Mouse (Mus musculus) hindbrain, embryonic 10.5 days (tissue): ENCODE data around the gene Tmem39b. TPM values are rescaled to one million over a fixed set of nuclear protein-coding genes. Genes with fewer than 3 reads are reported as not detected.
A peak's percentile ranks its signal among the peaks of the same experiment; 100 is the strongest.
"Not testable (repeated sequence)": the region's sequence is repeated elsewhere in the genome, so short reads cannot be mapped to it uniquely, and the experiment has no call there.

ENCODE experiments used
- DNase-seq: peaks from one replicate; pipeline ENCODE4 v3.0.0-alpha.2; 2017; ENCODE audit warnings: low spot score
- H3K27ac ChIP-seq: fragments of 300-500 bp; sonication (generic); 2 replicates; pipeline ENCODE4 v1.5.1; 2016; ENCODE audit warnings: mild to moderate bottlenecking, moderate library complexity
- H3K27me3 ChIP-seq: fragments of 300-500 bp; sonication (generic); 2 replicates; pipeline ENCODE4 v1.6.1; 2016; ENCODE audit warnings: mild to moderate bottlenecking; ENCODE audit not compliant: poor library complexity, insufficient read depth, severe bottlenecking
- H3K36me3 ChIP-seq: fragments of 300-500 bp; sonication (generic); 2 replicates; pipeline ENCODE4 v1.6.1; 2016; ENCODE audit warnings: mild to moderate bottlenecking, moderate library complexity
- H3K4me1 ChIP-seq: fragments of 300-500 bp; sonication (generic); replicated peaks from 2 replicates; pipeline ENCODE4 v1.6.1; 2016; ENCODE audit warnings: mild to moderate bottlenecking
- H3K4me3 ChIP-seq: fragments of 300-500 bp; sonication (generic); 2 replicates; pipeline ENCODE4 v1.5.1; 2016; ENCODE audit warnings: mild to moderate bottlenecking, moderate library complexity
- H3K9me3 ChIP-seq: fragments of 300-500 bp; sonication (generic); 2 replicates; pipeline ENCODE4 v1.6.1; 2016; ENCODE audit warnings: mild to moderate bottlenecking, moderate library complexity
- WGBS: fragments of 180-500 bp; shearing (Covaris S2); methylation state at CpG from one replicate; pipeline ENCODE4 v1.1.7; 2016; 5-methylcytosine and 5-hydroxymethylcytosine counted together
- polyA plus RNA-seq: library from polyadenylated mRNA; unstranded; fragments of >200 nt; fragmentation: Nextera tagmentation; extraction: Ambion mirVana; gene quantifications from 2 replicates; pipeline ENCODE4 v1.2.1, GENCODE M21; 2016

Gene Tmem39b
- polyA plus RNA-seq: 15.2 and 24.1 TPM in 2 replicates

- Histone ChIP-seq H3K4me3 (peak within 1 kb of the TSS; percentile 68), H3K27ac (peak within 1 kb of the TSS; percentile 98), H3K27me3 (no peaks in the 10 kb centered on the region), H3K36me3 (peaks cover 39% of the 10 kb centered on the region), H3K9me3 (no peaks in the 10 kb centered on the region), H3K4me1 (peaks cover 21% of the 10 kb centered on the region)
- WGBS: under 1% methylated on average over 57 of the region's 57 CpGs
- peak; percentile 95 for DNase-seq
Measured at GRCm38 (mm10) chr4:129696158-129696985, at the start of gene Tmem39b. Tmem39b (minus strand) TSS chr4:129696838.

- no peak for DNase-seq
- Histone ChIP-seq H3K4me3 (no peak overlapping the region), H3K36me3 (no peaks in the 10 kb centered on the region), H3K27ac (no peak overlapping the region), H3K27me3 (no peaks in the 10 kb centered on the region), H3K4me1 (peaks cover 29% of the 10 kb centered on the region), H3K9me3 (no peaks in the 10 kb centered on the region)
- WGBS: 59% methylated on average over 1 of the region's 1 CpGs
Measured at GRCm38 (mm10) chr4:129746106-129746505, 49.5 kb upstream of the Tmem39b start.

- H3K36me3 ChIP-seq: peaks cover 16% of the 10 kb centered on the region; the same call in 1 of the 2 replicates
- WGBS: 59% methylated on average over 2 of the region's 2 CpGs
- no peaks in the 10 kb centered on the region for H3K9me3 ChIP-seq
- peak; percentile 14 for DNase-seq
- peak overlapping the region; percentile 100 for H3K27ac ChIP-seq
- peaks cover 30% of the 10 kb centered on the region for H3K4me1 ChIP-seq
- H3K27me3 ChIP-seq: no peaks in the 10 kb centered on the region
- H3K4me3 ChIP-seq: peak overlapping the region; percentile 97
Measured at GRCm38 (mm10) chr4:129743494-129743893, 46.9 kb upstream of the Tmem39b start.

GRCm38 (mm10) chr4:129743010-129743390, 46.4 kb upstream of the Tmem39b start:
- Histone ChIP-seq H3K36me3 (peaks cover 20% of the 10 kb centered on the region), H3K27ac (peak overlapping the region; percentile 100), H3K27me3 (no peaks in the 10 kb centered on the region), H3K4me1 (peaks cover 30% of the 10 kb centered on the region), H3K4me3 (peak overlapping the region; percentile 97), H3K9me3 (no peaks in the 10 kb centered on the region)
- 7% methylated on average over 7 of the region's 7 CpGs for WGBS
- no peak for DNase-seq

- Histone ChIP-seq H3K36me3 (peaks cover 23% of the 10 kb centered on the region), H3K27me3 (no peaks in the 10 kb centered on the region), H3K9me3 (no peaks in the 10 kb centered on the region), H3K27ac (peak within 1 kb of the TSS; percentile 100), H3K4me3 (peak within 1 kb of the TSS; percentile 97), H3K4me1 (peaks cover 31% of the 10 kb centered on the region)
- WGBS: 1% methylated on average over 76 of the region's 76 CpGs
- DNase-seq: peak; percentile 99
Measured at GRCm38 (mm10) chr4:129742232-129743009, 45.8 kb upstream of the Tmem39b start, which contains the start of gene Khdrbs1. Khdrbs1 (minus strand) TSS chr4:129742303.

- peaks cover 36% of the 10 kb centered on the region for H3K4me1 ChIP-seq
- no peaks in the 10 kb centered on the region for H3K9me3 ChIP-seq
- peaks cover 28% of the 10 kb centered on the region for H3K36me3 ChIP-seq
- no peak for DNase-seq
- peak overlapping the region; percentile 100 for H3K27ac ChIP-seq
- peak overlapping the region; percentile 97 for H3K4me3 ChIP-seq
- H3K27me3 ChIP-seq: no peaks in the 10 kb centered on the region
- WGBS: under 1% methylated on average over 34 of the region's 34 CpGs
Measured at GRCm38 (mm10) chr4:129741974-129742231, 45.3 kb upstream of the Tmem39b start.

- peak overlapping the region; percentile 100 for H3K27ac ChIP-seq
- DNase-seq: peak; percentile 59
- H3K9me3 ChIP-seq: no peaks in the 10 kb centered on the region
- no peaks in the 10 kb centered on the region for H3K27me3 ChIP-seq
- H3K36me3 ChIP-seq: peaks cover 32% of the 10 kb centered on the region
- H3K4me1 ChIP-seq: peaks cover 36% of the 10 kb centered on the region
- under 1% methylated on average over 62 of the region's 62 CpGs for WGBS
- peak overlapping the region; percentile 97 for H3K4me3 ChIP-seq
Measured at GRCm38 (mm10) chr4:129741251-129741973, 44.8 kb upstream of the Tmem39b start.

GRCm38 (mm10) chr4:129739111-129739645, 42.5 kb upstream of the Tmem39b start:
- Histone ChIP-seq H3K4me1 (peaks cover 31% of the 10 kb centered on the region), H3K9me3 (no peaks in the 10 kb centered on the region), H3K27ac (no peak overlapping the region), H3K36me3 (peaks cover 51% of the 10 kb centered on the region), H3K4me3 (peak overlapping the region; percentile 97), H3K27me3 (no peaks in the 10 kb centered on the region)
- no peak for DNase-seq
- WGBS: 90% methylated on average over 4 of the region's 4 CpGs

GRCm38 (mm10) chr4:129736173-129736572, 39.5 kb upstream of the Tmem39b start:
- Histone ChIP-seq H3K4me3 (no peak overlapping the region), H3K4me1 (peaks cover 20% of the 10 kb centered on the region), H3K27ac (no peak overlapping the region), H3K9me3 (no peaks in the 10 kb centered on the region), H3K27me3 (no peaks in the 10 kb centered on the region), H3K36me3 (peaks cover 81% of the 10 kb centered on the region)
- 90% methylated on average over 1 of the region's 1 CpGs for WGBS
- no peak for DNase-seq

- H3K27me3 ChIP-seq, H3K4me3 ChIP-seq, DNase-seq, H3K27ac ChIP-seq, H3K9me3 ChIP-seq: not testable (repeated sequence)
- Histone ChIP-seq H3K4me1 (peaks cover 19% of the 10 kb centered on the region), H3K36me3 (peaks cover 87% of the 10 kb centered on the region)
- 98% methylated on average over 4 of the region's 4 CpGs for WGBS
Measured at GRCm38 (mm10) chr4:129735485-129735884, 38.8 kb upstream of the Tmem39b start.

- no peaks in the 10 kb centered on the region for H3K9me3 ChIP-seq
- H3K36me3 ChIP-seq: peaks cover 94% of the 10 kb centered on the region
- no peak overlapping the region for H3K27ac ChIP-seq
- H3K27me3 ChIP-seq: no peaks in the 10 kb centered on the region
- no peak for DNase-seq
- H3K4me3 ChIP-seq: no peak overlapping the region
- 95% methylated on average over 5 of the region's 5 CpGs for WGBS
- H3K4me1 ChIP-seq: no peaks in the 10 kb centered on the region
Measured at GRCm38 (mm10) chr4:129731423-129731822, 34.8 kb upstream of the Tmem39b start.

GRCm38 (mm10) chr4:129716310-129716709, 19.7 kb upstream of the Tmem39b start:
- 92% methylated on average over 9 of the region's 9 CpGs for WGBS
- Histone ChIP-seq H3K4me1 (no peaks in the 10 kb centered on the region), H3K36me3 (peaks cover 93% of the 10 kb centered on the region)

More at GRCm38 (mm10) chr4:129716310-129716709, 19.7 kb upstream of the Tmem39b start:
- DNase-seq: no peak
- Histone ChIP-seq H3K4me3 (no peak overlapping the region), H3K27ac (no peak overlapping the region), H3K9me3 (no peaks in the 10 kb centered on the region), H3K27me3 (no peaks in the 10 kb centered on the region)
